Mouse (Mus musculus) stomach, postnatal 0 days (tissue): Measurements from ENCODE around the gene Ppp1r9a. TPM values are rescaled to one million over a fixed set of nuclear protein-coding genes. Genes with fewer than 3 reads are reported as not detected.

Source experiments
- ATAC-seq: fragments of 200-750 bp; cut with Nextera tagmentation; 2 replicates; pipeline ENCODE4 v1.8.0; 2017; ENCODE audit not compliant: low FRiP score, low TSS enrichment
- DNase-seq: peaks from one replicate; pipeline ENCODE4 v3.0.0-alpha.2; 2016; ENCODE audit warnings: low spot score
- H3K27ac ChIP-seq: fragments of 300-500 bp; sonication (generic); replicated peaks from 2 replicates; pipeline ENCODE4 v1.5.1; 2014; ENCODE audit warnings: mild to moderate bottlenecking, control low read depth
- H3K27me3 ChIP-seq: fragments of 300-500 bp; sonication (generic); 2 replicates; pipeline ENCODE4 v1.6.1; 2014; ENCODE audit warnings: low read length; ENCODE audit not compliant: control insufficient read depth, insufficient read depth
- H3K36me3 ChIP-seq: fragments of 300-500 bp; sonication (generic); 2 replicates; pipeline ENCODE4 v1.6.1; 2014; ENCODE audit warnings: low read length, mixed read lengths; ENCODE audit not compliant: control insufficient read depth, insufficient read depth
- H3K4me1 ChIP-seq: fragments of 300-500 bp; sonication (generic); replicated peaks from 2 replicates; pipeline ENCODE4 v1.6.1; 2014; ENCODE audit warnings: antibody characterized with exemption; ENCODE audit not compliant: control insufficient read depth, insufficient read depth
- H3K4me2 ChIP-seq: fragments of 300-500 bp; sonication (generic); replicated peaks from 2 replicates; pipeline ENCODE4 v1.6.1; 2014; ENCODE audit warnings: low read depth, mild to moderate bottlenecking, control low read depth, moderate library complexity
- H3K4me3 ChIP-seq: fragments of 300-500 bp; sonication (generic); 2 replicates; pipeline ENCODE4 v1.5.1; 2014; ENCODE audit warnings: low read depth, low read length, control low read depth
- H3K9ac ChIP-seq: fragments of 300-500 bp; sonication (generic); 2 replicates; pipeline ENCODE4 v1.6.1; 2014; ENCODE audit warnings: mild to moderate bottlenecking, low read length, control low read depth, mixed read lengths
- H3K9me3 ChIP-seq: fragments of 300-500 bp; sonication (generic); 2 replicates; pipeline ENCODE4 v1.6.1; 2016; ENCODE audit warnings: low read length; ENCODE audit not compliant: control insufficient read depth
- CTCF ChIP-seq: IDR thresholded peaks from 2 replicates; pipeline ENCODE4 v1.5.1; 2016; ENCODE audit warnings: antibody characterized with exemption, low read depth, mild to moderate bottlenecking, moderate library complexity
- EP300 ChIP-seq: optimal IDR thresholded peaks from 2 replicates; pipeline ENCODE3; 2016; ENCODE audit warnings: antibody characterized with exemption
- WGBS: fragments of 180-500 bp; shearing (Covaris S2); extraction: QIAGEN DNeasy Blood & Tissue Kit; methylation state at CpG from one replicate; pipeline ENCODE4 v1.1.7; 2014; 5-methylcytosine and 5-hydroxymethylcytosine counted together
- polyA plus RNA-seq: library from polyadenylated mRNA; unstranded; fragments of >200 nt; fragmentation: Nextera tagmentation; extraction: Ambion mirVana; gene quantifications from 2 replicates; pipeline ENCODE4 v1.2.1, GENCODE M21; 2015

Gene Ppp1r9a
- polyA plus RNA-seq, 1 experiment from 2014 or later, result 3.1 TPM

DNA sequence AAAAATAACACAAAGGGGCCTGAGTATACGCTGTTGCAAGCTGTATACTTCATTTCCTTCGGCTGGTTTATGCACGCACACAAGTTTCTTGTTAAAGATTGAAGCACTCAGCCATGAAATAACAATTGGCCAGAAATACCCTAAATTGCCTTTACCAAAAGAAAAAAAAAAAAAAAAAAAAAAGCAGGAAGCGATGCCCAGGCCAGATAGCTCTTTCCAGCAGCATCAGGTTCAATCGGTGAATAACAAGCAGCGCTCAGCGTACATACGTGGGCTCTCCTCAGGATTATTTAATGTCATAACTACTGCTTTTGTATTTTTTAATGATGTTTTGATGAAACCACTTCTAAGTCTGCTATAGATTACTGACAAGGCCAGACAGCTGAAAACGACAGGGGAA, 262.1 kb downstream of the Ppp1r9a start:
- ATAC-seq (no peak), DNase-seq (no peak)
- Histone ChIP-seq H3K9ac (no peak overlapping the region), H3K27me3 (no peaks in the 10 kb centered on the region), H3K4me1 (no peaks in the 10 kb centered on the region), H3K9me3 (no peaks in the 10 kb centered on the region), H3K4me3 (no peak overlapping the region), H3K4me2 (no peak overlapping the region), H3K27ac (no peak overlapping the region), H3K36me3 (no peaks in the 10 kb centered on the region)
- no peak for TF ChIP-seq CTCF
- no peak for TF ChIP-seq EP300
- WGBS, result 82% methylated on average over 9 of the region's 9 CpGs

GRCm38 (mm10) chr6:5167051-5167677, 264.4 kb downstream of the Ppp1r9a start:
- no peaks in the 10 kb centered on the region for H3K36me3 ChIP-seq
- H3K27me3 ChIP-seq, result no peaks in the 10 kb centered on the region
- 52% methylated on average over 14 of the region's 14 CpGs for WGBS
- H3K9me3 ChIP-seq, result no peaks in the 10 kb centered on the region
- ATAC-seq (no peak), DNase-seq (no peak)
- H3K27ac ChIP-seq, result no peak overlapping the region
- TF ChIP-seq EP300 (no peak), CTCF (no peak)
- no peak overlapping the region for H3K4me3 ChIP-seq
- no peaks in the 10 kb centered on the region for H3K4me1 ChIP-seq
- no peak overlapping the region for H3K9ac ChIP-seq
- H3K4me2 ChIP-seq, result no peak overlapping the region

DNA sequence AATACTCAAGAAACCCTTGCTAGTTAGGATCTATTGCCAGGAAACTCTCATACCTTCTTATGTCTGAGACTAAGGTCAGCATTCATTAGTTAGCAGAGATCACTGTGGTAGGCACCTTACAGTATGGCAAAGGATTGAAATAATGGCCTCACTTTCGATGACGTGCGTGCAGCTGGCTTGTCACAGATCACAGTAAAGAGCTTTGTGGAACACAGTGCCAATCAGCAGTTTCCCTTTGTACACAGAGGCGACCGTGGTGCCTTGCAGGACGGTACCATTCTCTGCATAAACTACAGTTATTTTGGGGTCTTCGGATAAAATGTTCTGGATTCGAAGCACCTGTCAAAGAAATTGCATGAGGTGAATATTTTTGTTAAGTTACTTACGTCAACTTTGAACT, 265.4 kb downstream of the Ppp1r9a start:
- Histone ChIP-seq H3K4me2 (no peak overlapping the region), H3K36me3 (no peaks in the 10 kb centered on the region), H3K27ac (no peak overlapping the region), H3K27me3 (no peaks in the 10 kb centered on the region), H3K9ac (no peak overlapping the region), H3K9me3 (no peaks in the 10 kb centered on the region), H3K4me1 (no peaks in the 10 kb centered on the region), H3K4me3 (no peak overlapping the region)
- DNase-seq (no peak), ATAC-seq (no peak)
- 88% methylated on average over 9 of the region's 9 CpGs for WGBS
- TF ChIP-seq EP300 (no peak), CTCF (no peak)

GRCm38 (mm10) chr6:5171418-5171817, 268.7 kb downstream of the Ppp1r9a start:
- no peaks in the 10 kb centered on the region for H3K36me3 ChIP-seq
- H3K4me3 ChIP-seq, result no peak overlapping the region
- no peaks in the 10 kb centered on the region for H3K4me1 ChIP-seq
- no peak overlapping the region for H3K27ac ChIP-seq
- WGBS, result 71% methylated on average over 4 of the region's 4 CpGs
- H3K4me2 ChIP-seq, result no peak overlapping the region
- no peak overlapping the region for H3K9ac ChIP-seq
- DNase-seq (no peak), ATAC-seq (no peak)
- H3K27me3 ChIP-seq, result no peaks in the 10 kb centered on the region
- TF ChIP-seq EP300 (no peak), CTCF (no peak)
- no peaks in the 10 kb centered on the region for H3K9me3 ChIP-seq

GRCm38 (mm10) chr6:5172571-5172970, 269.9 kb downstream of the Ppp1r9a start:
- no peak overlapping the region for H3K9ac ChIP-seq
- H3K36me3 ChIP-seq, result no peaks in the 10 kb centered on the region
- 68% methylated on average over 9 of the region's 9 CpGs for WGBS
- no peaks in the 10 kb centered on the region for H3K9me3 ChIP-seq
- no peak for TF ChIP-seq EP300
- no peak for TF ChIP-seq CTCF
- no peak overlapping the region for H3K4me2 ChIP-seq
- DNase-seq (no peak), ATAC-seq (no peak)
- no peaks in the 10 kb centered on the region for H3K27me3 ChIP-seq
- no peaks in the 10 kb centered on the region for H3K4me1 ChIP-seq
- no peak overlapping the region for H3K27ac ChIP-seq
- H3K4me3 ChIP-seq, result no peak overlapping the region

GRCm38 (mm10) chr6:5174179-5174812, 271.6 kb downstream of the Ppp1r9a start:
- 88% methylated on average over 10 of the region's 10 CpGs for WGBS
- Histone ChIP-seq H3K9ac (no peak overlapping the region), H3K36me3 (no peaks in the 10 kb centered on the region), H3K4me1 (no peaks in the 10 kb centered on the region), H3K9me3 (no peaks in the 10 kb centered on the region), H3K4me2 (no peak overlapping the region), H3K27ac (no peak overlapping the region), H3K27me3 (no peaks in the 10 kb centered on the region), H3K4me3 (no peak overlapping the region)
- no peak for DNase-seq
- ATAC-seq, result no peak
- TF ChIP-seq EP300 (no peak), CTCF (no peak)
